Mouse (Mus musculus): ENCODE measurements around the gene Dact1. TPM values are rescaled to one million over a fixed set of nuclear protein-coding genes. Genes with fewer than 3 reads are reported as not detected.

Gene Dact1
- total and polyA plus RNA-seq, 3 experiments: 2.7 to 4.6 (median 3.7) TPM

- dilution Hi-C loops (cut with MboI; ENCODE audit: extremely low pct_ligation_motif_present, extremely low pct_unique_long_range_greater_than_20kb, low sequenced_read_pairs) (no loop called here), in situ Hi-C loops (cut with MboI; ENCODE audit: low pct_ligation_motif_present, low pct_unique_long_range_greater_than_20kb, low sequenced_read_pairs) (no loop called here)
- no peak overlapping the region for H3K9ac ChIP-seq (ENCODE audit: insufficient read depth, low read depth)
- no peaks in the 10 kb centered on the region for H3K9me3 ChIP-seq (replicated peaks; ENCODE audit: low read length)
- H3K4me3 ChIP-seq (replicated peaks in 1 of 3; ENCODE audit: low read depth in 2 of 3, low read length in 2 of 3, poor library complexity in 1 of 3): no peak overlapping the region
- no peak overlapping the region for H3K27ac ChIP-seq (ENCODE audit: insufficient read depth, low read depth)
- no peaks in the 10 kb centered on the region for H3K36me3 ChIP-seq (replicated peaks in 1 of 2; ENCODE audit: control insufficient read depth in 1 of 2, insufficient read depth in 1 of 2, low read length in 1 of 2)
- no peaks in the 10 kb centered on the region for H3K79me2 ChIP-seq (replicated peaks; ENCODE audit: control insufficient read depth, extremely low read depth, insufficient read depth, poor library complexity, severe bottlenecking)
- H3K4me2 ChIP-seq (ENCODE audit: insufficient read depth, low read depth, poor library complexity, severe bottlenecking): peak overlapping the region; percentile 2; the same call in 1 of the 2 replicates
- TF ChIP-seq EP300 (IDR thresholded peaks at IDR 0.05; ENCODE audit: low read length): no peak
- no peak for TF ChIP-seq CHD2 (IDR thresholded peaks at IDR 0.05; ENCODE audit: low read length)
- no peak for TF ChIP-seq HCFC1 (IDR thresholded peaks at IDR 0.05; ENCODE audit: low read depth, low read length)
- TF ChIP-seq MEF2A (IDR thresholded peaks at IDR 0.05; ENCODE audit: borderline replicate concordance, low read depth, low read length): no peak
- TF ChIP-seq JUND (conservative IDR thresholded peaks at IDR 0.05; ENCODE audit: low read depth, low read length): no peak
- TF ChIP-seq CTCF (conservative IDR thresholded peaks at IDR 0.05 in 1 of 2, IDR thresholded peaks at IDR 0.05 in 1 of 2; ENCODE audit: low read depth in 2 of 2, low read length in 2 of 2): no peak
- no peak for TF ChIP-seq MYC (IDR thresholded peaks at IDR 0.05; ENCODE audit: low read depth, low read length)
- TF ChIP-seq ZMIZ1 (IDR thresholded peaks at IDR 0.05; ENCODE audit: low read depth, low read length): no peak
- no peak for TF ChIP-seq GABPA (IDR thresholded peaks at IDR 0.05; ENCODE audit: insufficient replicate concordance, low read depth, low read length)
- TF ChIP-seq ZNF384 (IDR thresholded peaks at IDR 0.05; ENCODE audit: low read depth, low read length): no peak
- TF ChIP-seq E2F4 (IDR thresholded peaks at IDR 0.05; ENCODE audit: insufficient replicate concordance, low read depth, low read length): no peak
- no peak for TF ChIP-seq PAX5 (IDR thresholded peaks at IDR 0.05; ENCODE audit: low read length)
- no peak for TF ChIP-seq TBP (conservative IDR thresholded peaks at IDR 0.05; ENCODE audit: low read depth, low read length)
- TF ChIP-seq USF1 (IDR thresholded peaks at IDR 0.05; ENCODE audit: low read depth, low read length): no peak
- no peak for TF ChIP-seq MAFK (IDR thresholded peaks at IDR 0.05; ENCODE audit: insufficient replicate concordance, low read length)
- no peak for TF ChIP-seq NELFE (IDR thresholded peaks at IDR 0.05; ENCODE audit: low read depth, low read length)
- no peak for TF ChIP-seq MXI1 (IDR thresholded peaks at IDR 0.05; ENCODE audit: low read depth, low read length)
- H3K4me1 ChIP-seq (ENCODE audit: control insufficient read depth in 1 of 2, insufficient read depth in 2 of 2): no peaks in the 10 kb centered on the region
- DNase-seq (ENCODE audit: extremely low read depth): no peak
- no peaks in the 10 kb centered on the region for H3K27me3 ChIP-seq (replicated peaks)
Observed at GRCm38 (mm10) chr12:71348401-71348896, 38.8 kb downstream of the Dact1 start.

- dilution Hi-C loops (cut with MboI; ENCODE audit: extremely low pct_ligation_motif_present, extremely low pct_unique_long_range_greater_than_20kb, low sequenced_read_pairs): no loop called here
- no peak for DNase-seq (ENCODE audit: extremely low read depth)
- H3K9me3 ChIP-seq (replicated peaks; ENCODE audit: low read length): no peaks in the 10 kb centered on the region
- in situ Hi-C loops (cut with MboI; ENCODE audit: low pct_ligation_motif_present, low pct_unique_long_range_greater_than_20kb, low sequenced_read_pairs): no loop called here
- no peak overlapping the region for H3K4me2 ChIP-seq (ENCODE audit: insufficient read depth, low read depth, poor library complexity, severe bottlenecking)
- no peaks in the 10 kb centered on the region for H3K79me2 ChIP-seq (replicated peaks; ENCODE audit: control insufficient read depth, extremely low read depth, insufficient read depth, poor library complexity, severe bottlenecking)
- no peaks in the 10 kb centered on the region for H3K27me3 ChIP-seq (replicated peaks)
- TF ChIP-seq RAD21 (IDR thresholded peaks at IDR 0.05; ENCODE audit: low read depth, low read length): no peak
- TF ChIP-seq EP300 (IDR thresholded peaks at IDR 0.05; ENCODE audit: low read length): no peak
- TF ChIP-seq IRF4 (IDR thresholded peaks at IDR 0.05; ENCODE audit: low read depth, low read length): no peak
- no peak for TF ChIP-seq JUN (IDR thresholded peaks at IDR 0.05; ENCODE audit: insufficient read depth, low read depth, low read length)
- no peak for TF ChIP-seq POLR2A (IDR thresholded peaks at IDR 0.05; ENCODE audit: low read depth, low read length)
- TF ChIP-seq ZNF384 (IDR thresholded peaks at IDR 0.05; ENCODE audit: low read depth, low read length): no peak
- TF ChIP-seq SIN3A (IDR thresholded peaks at IDR 0.05; ENCODE audit: low read length): no peak
- no peak for TF ChIP-seq CHD2 (IDR thresholded peaks at IDR 0.05; ENCODE audit: low read length)
- no peak for TF ChIP-seq KAT2A (IDR thresholded peaks at IDR 0.05; ENCODE audit: insufficient replicate concordance, low read length)
- TF ChIP-seq ZMIZ1 (IDR thresholded peaks at IDR 0.05; ENCODE audit: low read depth, low read length): no peak
- no peak for TF ChIP-seq RCOR1 (conservative IDR thresholded peaks at IDR 0.05; ENCODE audit: low read depth, low read length)
- no peak for TF ChIP-seq JUND (conservative IDR thresholded peaks at IDR 0.05; ENCODE audit: low read depth, low read length)
- no peak for TF ChIP-seq MEF2A (IDR thresholded peaks at IDR 0.05; ENCODE audit: borderline replicate concordance, low read depth, low read length)
- no peak for TF ChIP-seq E2F4 (IDR thresholded peaks at IDR 0.05; ENCODE audit: insufficient replicate concordance, low read depth, low read length)
- TF ChIP-seq NELFE (IDR thresholded peaks at IDR 0.05; ENCODE audit: low read depth, low read length): no peak
- TF ChIP-seq ETS1 (conservative IDR thresholded peaks at IDR 0.05; ENCODE audit: low read depth, low read length): no peak
- TF ChIP-seq UBTF (IDR thresholded peaks at IDR 0.05; ENCODE audit: low read depth, low read length): no peak
- TF ChIP-seq TCF12 (IDR thresholded peaks at IDR 0.05; ENCODE audit: low read depth, low read length): no peak
- no peak overlapping the region for H3K9ac ChIP-seq (ENCODE audit: insufficient read depth, low read depth)
- no peak overlapping the region for H3K4me3 ChIP-seq (replicated peaks in 1 of 3; ENCODE audit: low read depth in 2 of 3, low read length in 2 of 3, poor library complexity in 1 of 3)
- no peaks in the 10 kb centered on the region for H3K36me3 ChIP-seq (replicated peaks in 1 of 2; ENCODE audit: control insufficient read depth in 1 of 2, insufficient read depth in 1 of 2, low read length in 1 of 2)
- H3K4me1 ChIP-seq (ENCODE audit: control insufficient read depth in 1 of 2, insufficient read depth in 2 of 2): no peaks in the 10 kb centered on the region
- H3K27ac ChIP-seq (ENCODE audit: insufficient read depth, low read depth): no peak overlapping the region
Observed at GRCm38 (mm10) chr12:71350077-71350476, 40.4 kb downstream of the Dact1 start.

All from CH12.LX (cell line).